Mouse (Mus musculus) G1E (cell line): ENCODE results near the gene Gm13199. TPM values are rescaled to one million over a fixed set of nuclear protein-coding genes. Genes with fewer than 3 reads are reported as not detected.

Experiments
- ATAC-seq: 2 replicates; pipeline ENCODE4 v1.8.0; 2016; ENCODE audit warnings: mild to moderate bottlenecking; ENCODE audit not compliant: insufficient number of reproducible peaks, poor library complexity, low FRiP score, severe bottlenecking; ENCODE audit errors: extremely low read depth
- DNase-seq: peaks from one replicate; pipeline ENCODE4 v3.0.0; 2012; ENCODE audit warnings: low spot score
- H3K27me3 ChIP-seq: 2 replicates; pipeline ENCODE4 v1.6.1; 2012; ENCODE audit warnings: mild to moderate bottlenecking, low read length, inconsistent platforms; ENCODE audit not compliant: insufficient read depth
- H3K36me3 ChIP-seq: replicated peaks from 2 replicates; pipeline ENCODE3; 2012; ENCODE audit warnings: mild to moderate bottlenecking, inconsistent platforms
- H3K4me1 ChIP-seq: 2 replicates; pipeline ENCODE4 v1.6.1; 2012; ENCODE audit warnings: low read depth, low read length, inconsistent platforms, mixed read lengths; ENCODE audit not compliant: insufficient read depth
- H3K4me3 ChIP-seq: 2 replicates; pipeline ENCODE4 v1.5.1; 2012; ENCODE audit warnings: low read depth, mild to moderate bottlenecking, inconsistent platforms, low read length, moderate library complexity, mixed read lengths
- H3K9me3 ChIP-seq: replicated peaks from 2 replicates; pipeline ENCODE4 v1.6.1; 2012; ENCODE audit warnings: inconsistent platforms
- CTCF ChIP-seq: IDR thresholded peaks from 2 replicates; pipeline ENCODE4 v1.5.1; 2012; ENCODE audit warnings: low read depth, low read length, inconsistent platforms, mixed read lengths
- GATA1 ChIP-seq: IDR thresholded peaks from 2 replicates; pipeline ENCODE4 v1.6.1; 2012; ENCODE audit warnings: borderline replicate concordance, low read length, inconsistent platforms, mixed read lengths
- GATA2 ChIP-seq: IDR thresholded peaks from 2 replicates; pipeline ENCODE4 v1.6.1; 2012; ENCODE audit warnings: low read depth, low read length, inconsistent platforms, borderline replicate concordance
- POLR2AphosphoS5 ChIP-seq: IDR thresholded peaks from 2 replicates; pipeline ENCODE4 v1.6.1; 2012; ENCODE audit warnings: low read depth, low read length, inconsistent platforms; ENCODE audit not compliant: insufficient replicate concordance
- TAL1 ChIP-seq: conservative IDR thresholded peaks from 2 replicates; pipeline ENCODE4 v1.6.1; 2012; ENCODE audit warnings: low read depth, low read length, inconsistent platforms, mixed read lengths
- polyA plus RNA-seq: library from polyadenylated mRNA; stranded (reverse); fragments of >175 nt; gene quantifications from 2 replicates; pipeline ENCODE4 v1.2.3, GENCODE M21; 2012
- total RNA-seq, 2 experiments: library from RNA; stranded (forward) in 1 of 2; stranded (reverse) in 1 of 2; fragments of 200-1000 nt in 1 of 2; fragments of >200 nt in 1 of 2; fragmentation: Nextera tagmentation in 1 of 2; gene quantifications; 2 replicates each; pipeline ENCODE4 v1.2.3; 2014 to 2017

Gene Gm13199
- total and polyA plus RNA-seq, 3 experiments, result 0.82 TPM; not detected in 2

- Histone ChIP-seq H3K36me3 (peaks cover 81% of the 10 kb centered on the region), H3K4me3 (no peak overlapping the region), H3K27me3 (no peaks in the 10 kb centered on the region), H3K9me3 (no peaks in the 10 kb centered on the region), H3K4me1 (peaks cover 60% of the 10 kb centered on the region)
- TF ChIP-seq POLR2AphosphoS5 (no peak), TAL1 (no peak), GATA2 (no peak), CTCF (no peak), GATA1 (no peak)
- no peak for DNase-seq
- no peak for ATAC-seq
Observed at GRCm38 (mm10) chr2:5851116-5851515, 11.6 kb downstream of the Gm13199 start.

GRCm38 (mm10) chr2:5845826-5846225 lies 16.9 kb downstream of the Gm13199 start:
- Histone ChIP-seq H3K4me1 (peaks cover 46% of the 10 kb centered on the region), H3K27me3 (no peaks in the 10 kb centered on the region), H3K36me3 (peaks cover 54% of the 10 kb centered on the region), H3K9me3 (no peaks in the 10 kb centered on the region), H3K4me3 (peak overlapping the region; percentile 85)
- ATAC-seq (no peak), DNase-seq (no peak)
- TF ChIP-seq CTCF (no peak), GATA1 (no peak), POLR2AphosphoS5 (no peak), GATA2 (no peak), TAL1 (no peak)

- Histone ChIP-seq H3K27me3 (no peaks in the 10 kb centered on the region), H3K4me3 (peak within 1 kb of the TSS; percentile 85), H3K9me3 (no peaks in the 10 kb centered on the region), H3K4me1 (peaks cover 39% of the 10 kb centered on the region), H3K36me3 (peaks cover 54% of the 10 kb centered on the region)
- ATAC-seq (peak; percentile 88), DNase-seq (peak; percentile 75)
- TF ChIP-seq GATA1, result no peak
- peak; percentile 40; the same call in 1 of the 2 replicates for TF ChIP-seq CTCF
Observed at GRCm38 (mm10) chr2:5844873-5845631, 17.7 kb downstream of the Gm13199 start, which contains the start of the genes Nudt5 and Cdc123. Gene Nudt5, plus strand, starts transcription at chr2:5845019. Gene Cdc123, minus strand, starts transcription at chr2:5845164.

GRCm38 (mm10) chr2:5844181-5844872 lies 18.4 kb downstream of the Gm13199 start:
- TF ChIP-seq GATA2 (no peak), POLR2AphosphoS5 (no peak)
- ATAC-seq, result no peak
- Histone ChIP-seq H3K27me3 (no peaks in the 10 kb centered on the region), H3K4me3 (peak overlapping the region; percentile 85), H3K9me3 (peaks cover 4% of the 10 kb centered on the region), H3K4me1 (peaks cover 34% of the 10 kb centered on the region), H3K36me3 (peaks cover 55% of the 10 kb centered on the region)
- peak; percentile 13 for DNase-seq

GRCm38 (mm10) chr2:5840815-5841214 lies 21.9 kb downstream of the Gm13199 start:
- H3K9me3 ChIP-seq, result peaks cover 5% of the 10 kb centered on the region
- peaks cover 19% of the 10 kb centered on the region for H3K4me1 ChIP-seq
- peaks cover 69% of the 10 kb centered on the region for H3K36me3 ChIP-seq
- no peak overlapping the region for H3K4me3 ChIP-seq
- no peak for TF ChIP-seq POLR2AphosphoS5
- no peak for TF ChIP-seq GATA1
- no peak for TF ChIP-seq GATA2
- no peak for TF ChIP-seq CTCF
- no peak for TF ChIP-seq TAL1
- no peak for DNase-seq
- no peaks in the 10 kb centered on the region for H3K27me3 ChIP-seq
- ATAC-seq, result no peak

GRCm38 (mm10) chr2:5825265-5825913 lies 37.3 kb downstream of the Gm13199 start:
- TF ChIP-seq GATA1 (no peak), CTCF (no peak)
- Histone ChIP-seq H3K9me3 (no peaks in the 10 kb centered on the region), H3K4me3 (no peak overlapping the region), H3K36me3 (peaks cover 88% of the 10 kb centered on the region), H3K27me3 (no peaks in the 10 kb centered on the region), H3K4me1 (0 out of 2 replicates have a peak, but pooled peaks cover 5% of the 10 kb centered on the region)
- no peak for ATAC-seq
- no peak for DNase-seq
